Mouse (Mus musculus): ENCODE data around the gene Npcd. TPM values are rescaled to one million over a fixed set of nuclear protein-coding genes. Genes with fewer than 3 reads are reported as not detected.

Npcd gene
- polyA plus RNA-seq, 1 experiment from 2014 or later = not detected

- no peak overlapping the region for H3K4me2 ChIP-seq (ENCODE audit: low read depth, low read length)
- no peak overlapping the region for H3K9ac ChIP-seq (ENCODE audit: low read depth, low read length)
- H3K27ac ChIP-seq (replicated peaks; ENCODE audit: low read depth, low read length) = no peak overlapping the region
- 88% methylated on average over 13 of the region's 17 CpGs for WGBS
- no peak overlapping the region for H3K4me3 ChIP-seq (ENCODE audit: low read depth, low read length)
- no peaks in the 10 kb centered on the region for H3K27me3 ChIP-seq (replicated peaks; ENCODE audit: control insufficient read depth, insufficient read depth, low read length)
- DNase-seq (ENCODE audit: low spot score) = no peak
- no peaks in the 10 kb centered on the region for H3K36me3 ChIP-seq (ENCODE audit: control insufficient read depth, insufficient read depth, low read length)
- H3K9me3 ChIP-seq (ENCODE audit: control insufficient read depth, low read length) = no peaks in the 10 kb centered on the region
- ATAC-seq (ENCODE audit: low read depth) = no peak
- peaks cover 4% of the 10 kb centered on the region; the same call in 1 of the 2 replicates for H3K4me1 ChIP-seq (ENCODE audit: control insufficient read depth, insufficient read depth, low read length)
Measured at GRCm38 (mm10) chr15:79751772-79752171, 82.3 kb downstream of the Npcd start.

GRCm38 (mm10) chr15:79750266-79750665, 83.8 kb downstream of the Npcd start:
- Histone ChIP-seq H3K4me3 (ENCODE audit: low read depth, low read length) (no peak overlapping the region), H3K9ac (ENCODE audit: low read depth, low read length) (no peak overlapping the region), H3K4me2 (ENCODE audit: low read depth, low read length) (no peak overlapping the region), H3K27ac (replicated peaks; ENCODE audit: low read depth, low read length) (no peak overlapping the region), H3K4me1 (ENCODE audit: control insufficient read depth, insufficient read depth, low read length) (no peaks in the 10 kb centered on the region), H3K9me3 (ENCODE audit: control insufficient read depth, low read length) (no peaks in the 10 kb centered on the region), H3K27me3 (replicated peaks; ENCODE audit: control insufficient read depth, insufficient read depth, low read length) (no peaks in the 10 kb centered on the region), H3K36me3 (ENCODE audit: control insufficient read depth, insufficient read depth, low read length) (no peaks in the 10 kb centered on the region)
- no peak for ATAC-seq (ENCODE audit: low read depth)
- WGBS = 86% methylated on average over 8 of the region's 8 CpGs
- DNase-seq (ENCODE audit: low spot score) = no peak

- ATAC-seq (ENCODE audit: low read depth) (no peak), DNase-seq (ENCODE audit: low spot score) (no peak)
- 93% methylated on average over 7 of the region's 7 CpGs for WGBS
- Histone ChIP-seq H3K4me3 (ENCODE audit: low read depth, low read length) (no peak overlapping the region), H3K36me3 (ENCODE audit: control insufficient read depth, insufficient read depth, low read length) (no peaks in the 10 kb centered on the region), H3K4me2 (ENCODE audit: low read depth, low read length) (no peak overlapping the region), H3K9me3 (ENCODE audit: control insufficient read depth, low read length) (no peaks in the 10 kb centered on the region), H3K4me1 (ENCODE audit: control insufficient read depth, insufficient read depth, low read length) (no peaks in the 10 kb centered on the region), H3K27me3 (replicated peaks; ENCODE audit: control insufficient read depth, insufficient read depth, low read length) (no peaks in the 10 kb centered on the region), H3K9ac (ENCODE audit: low read depth, low read length) (no peak overlapping the region), H3K27ac (replicated peaks; ENCODE audit: low read depth, low read length) (no peak overlapping the region)
Measured at GRCm38 (mm10) chr15:79749162-79749561, 84.9 kb downstream of the Npcd start.

- H3K9ac ChIP-seq (ENCODE audit: low read depth, low read length) = no peak overlapping the region
- DNase-seq (ENCODE audit: low spot score) (no peak), ATAC-seq (ENCODE audit: low read depth) (no peak)
- no peak overlapping the region for H3K27ac ChIP-seq (replicated peaks; ENCODE audit: low read depth, low read length)
- no peaks in the 10 kb centered on the region for H3K36me3 ChIP-seq (ENCODE audit: control insufficient read depth, insufficient read depth, low read length)
- H3K4me3 ChIP-seq (ENCODE audit: low read depth, low read length) = no peak overlapping the region
- WGBS = 54% methylated on average over 11 of the region's 11 CpGs
- H3K9me3 ChIP-seq (ENCODE audit: control insufficient read depth, low read length) = no peaks in the 10 kb centered on the region
- H3K4me1 ChIP-seq (ENCODE audit: control insufficient read depth, insufficient read depth, low read length) = peaks cover 1% of the 10 kb centered on the region
- H3K4me2 ChIP-seq (ENCODE audit: low read depth, low read length) = no peak overlapping the region
- no peaks in the 10 kb centered on the region for H3K27me3 ChIP-seq (replicated peaks; ENCODE audit: control insufficient read depth, insufficient read depth, low read length)
Measured at GRCm38 (mm10) chr15:79747998-79748397, 86.0 kb downstream of the Npcd start.

- Histone ChIP-seq H3K4me3 (ENCODE audit: low read depth, low read length) (no peak overlapping the region), H3K36me3 (ENCODE audit: control insufficient read depth, insufficient read depth, low read length) (no peaks in the 10 kb centered on the region), H3K4me1 (ENCODE audit: control insufficient read depth, insufficient read depth, low read length) (peaks cover 9% of the 10 kb centered on the region), H3K27ac (replicated peaks; ENCODE audit: low read depth, low read length) (no peak overlapping the region), H3K27me3 (replicated peaks; ENCODE audit: control insufficient read depth, insufficient read depth, low read length) (no peaks in the 10 kb centered on the region), H3K9me3 (ENCODE audit: control insufficient read depth, low read length) (no peaks in the 10 kb centered on the region), H3K9ac (ENCODE audit: low read depth, low read length) (no peak overlapping the region), H3K4me2 (ENCODE audit: low read depth, low read length) (no peak overlapping the region)
- DNase-seq (ENCODE audit: low spot score) = no peak
- 81% methylated on average over 5 of the region's 5 CpGs for WGBS
- no peak for ATAC-seq (ENCODE audit: low read depth)
Measured at GRCm38 (mm10) chr15:79745883-79746282, 88.2 kb downstream of the Npcd start.

- DNase-seq (ENCODE audit: low spot score) = no peak
- 81% methylated on average over 10 of the region's 10 CpGs for WGBS
- Histone ChIP-seq H3K9me3 (ENCODE audit: control insufficient read depth, low read length) (no peaks in the 10 kb centered on the region), H3K4me2 (ENCODE audit: low read depth, low read length) (no peak overlapping the region), H3K4me3 (ENCODE audit: low read depth, low read length) (no peak overlapping the region), H3K27me3 (replicated peaks; ENCODE audit: control insufficient read depth, insufficient read depth, low read length) (no peaks in the 10 kb centered on the region), H3K36me3 (ENCODE audit: control insufficient read depth, insufficient read depth, low read length) (no peaks in the 10 kb centered on the region), H3K9ac (ENCODE audit: low read depth, low read length) (no peak overlapping the region), H3K4me1 (ENCODE audit: control insufficient read depth, insufficient read depth, low read length) (peaks cover 9% of the 10 kb centered on the region), H3K27ac (replicated peaks; ENCODE audit: low read depth, low read length) (no peak overlapping the region)
- no peak for ATAC-seq (ENCODE audit: low read depth)
Measured at GRCm38 (mm10) chr15:79745312-79745711, 88.7 kb downstream of the Npcd start.

- 70% methylated on average over 8 of the region's 8 CpGs for WGBS
- no peaks in the 10 kb centered on the region for H3K27me3 ChIP-seq (replicated peaks; ENCODE audit: control insufficient read depth, insufficient read depth, low read length)
- DNase-seq (ENCODE audit: low spot score) = no peak
- no peak overlapping the region for H3K27ac ChIP-seq (replicated peaks; ENCODE audit: low read depth, low read length)
- H3K9me3 ChIP-seq (ENCODE audit: control insufficient read depth, low read length) = no peaks in the 10 kb centered on the region
- H3K9ac ChIP-seq (ENCODE audit: low read depth, low read length) = no peak overlapping the region
- ATAC-seq (ENCODE audit: low read depth) = no peak
- no peak overlapping the region for H3K4me3 ChIP-seq (ENCODE audit: low read depth, low read length)
- H3K4me2 ChIP-seq (ENCODE audit: low read depth, low read length) = no peak overlapping the region
- peaks cover 9% of the 10 kb centered on the region for H3K4me1 ChIP-seq (ENCODE audit: control insufficient read depth, insufficient read depth, low read length)
- H3K36me3 ChIP-seq (ENCODE audit: control insufficient read depth, insufficient read depth, low read length) = no peaks in the 10 kb centered on the region
Measured at GRCm38 (mm10) chr15:79744742-79745141, 89.3 kb downstream of the Npcd start.

- Histone ChIP-seq H3K9ac (ENCODE audit: low read depth, low read length) (no peak overlapping the region), H3K4me2 (ENCODE audit: low read depth, low read length) (no peak overlapping the region), H3K27ac (replicated peaks; ENCODE audit: low read depth, low read length) (no peak overlapping the region), H3K36me3 (ENCODE audit: control insufficient read depth, insufficient read depth, low read length) (peaks cover 4% of the 10 kb centered on the region), H3K27me3 (replicated peaks; ENCODE audit: control insufficient read depth, insufficient read depth, low read length) (no peaks in the 10 kb centered on the region), H3K4me3 (ENCODE audit: low read depth, low read length) (no peak overlapping the region), H3K9me3 (ENCODE audit: control insufficient read depth, low read length) (no peaks in the 10 kb centered on the region), H3K4me1 (ENCODE audit: control insufficient read depth, insufficient read depth, low read length) (peaks cover 9% of the 10 kb centered on the region)
- no peak for ATAC-seq (ENCODE audit: low read depth)
- WGBS = 97% methylated on average over 11 of the region's 11 CpGs
- DNase-seq (ENCODE audit: low spot score) = no peak
Measured at GRCm38 (mm10) chr15:79744001-79744400, 90.0 kb downstream of the Npcd start.

GRCm38 (mm10) chr15:79742706-79743023, 91.4 kb downstream of the Npcd start:
- no peaks in the 10 kb centered on the region for H3K9me3 ChIP-seq (ENCODE audit: control insufficient read depth, low read length)
- ATAC-seq (ENCODE audit: low read depth) (no peak; the same call in 1 of the 2 replicates), DNase-seq (ENCODE audit: low spot score) (no peak)
- peaks cover 9% of the 10 kb centered on the region for H3K4me1 ChIP-seq (ENCODE audit: control insufficient read depth, insufficient read depth, low read length)
- peak overlapping the region; percentile 91 for H3K9ac ChIP-seq (ENCODE audit: low read depth, low read length)
- peak overlapping the region; percentile 70 for H3K4me2 ChIP-seq (ENCODE audit: low read depth, low read length)
- 0% methylated on average over 23 of the region's 23 CpGs for WGBS
- H3K36me3 ChIP-seq (ENCODE audit: control insufficient read depth, insufficient read depth, low read length) = peaks cover 14% of the 10 kb centered on the region
- peak overlapping the region; percentile 24; the same call in 1 of the 2 replicates for H3K27ac ChIP-seq (replicated peaks; ENCODE audit: low read depth, low read length)
- peak overlapping the region; percentile 97 for H3K4me3 ChIP-seq (ENCODE audit: low read depth, low read length)
- H3K27me3 ChIP-seq (replicated peaks; ENCODE audit: control insufficient read depth, insufficient read depth, low read length) = no peaks in the 10 kb centered on the region

All from embryonic facial prominence, embryonic 14.5 days (tissue).